Mouse (Mus musculus) testis, adult 2 months (tissue): ENCODE measurements around the gene Mib2.

Experiments
- CTCF ChIP-seq: fragments of 200-500 bp; IDR thresholded peaks from 2 replicates; pipeline ENCODE4 v1.5.1; 2012; ENCODE audit warnings: low read depth, mild to moderate bottlenecking, inconsistent platforms, low read length, moderate library complexity; ENCODE audit not compliant: control insufficient read depth, insufficient read depth, insufficient replicate concordance
- POLR2A ChIP-seq: fragments of 200-500 bp; IDR thresholded peaks from 2 replicates; pipeline ENCODE4 v1.6.1; 2012; ENCODE audit warnings: low read depth, mild to moderate bottlenecking, inconsistent platforms, low read length, moderate library complexity; ENCODE audit not compliant: control insufficient read depth

DNA sequence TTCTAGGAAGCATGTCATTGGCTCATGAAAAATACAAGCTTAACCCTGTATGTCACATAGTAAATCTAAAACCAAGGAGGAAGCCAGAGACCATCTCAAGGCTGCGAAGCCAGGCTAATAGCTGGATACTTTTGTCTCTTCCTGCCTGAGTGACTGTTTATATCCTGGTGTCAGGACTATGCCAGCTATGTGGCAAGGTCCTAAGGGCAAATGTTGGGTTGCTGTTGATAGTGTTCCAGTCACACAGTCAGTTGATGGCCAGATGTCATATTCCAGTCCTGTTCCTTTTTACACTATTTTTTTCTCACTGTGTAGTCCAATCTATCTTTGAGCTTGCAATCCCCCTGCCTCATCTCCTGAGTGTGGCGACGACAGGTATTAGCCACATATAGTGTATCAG, 55.7 kb downstream of the Mib2 start:
- TF ChIP-seq POLR2A (no peak), CTCF (no peak)
